Comparison of ENCODE assay signal across 2 mouse cellular contexts in genomic region chr3:116836681-116837475, GRCm38 (mm10).
A peak's percentile ranks its signal among the peaks of the same experiment; 100 is the strongest.
TF ChIP-seq lines count a peak whose summit lies in the region.

No protein-coding gene starts in this region.

TF ChIP-seq in CH12.LX, 34 proteins besides CTCF, POLR2A, EP300 and RAD21:
- TF ChIP-seq RCOR1 (conservative IDR thresholded peaks at IDR 0.05; ENCODE audit: low read depth, low read length) (no peak), ZC3H11A (IDR thresholded peaks at IDR 0.05; ENCODE audit: low read depth, low read length) (no peak), SIN3A (IDR thresholded peaks at IDR 0.05; ENCODE audit: low read length) (no peak), GABPA (IDR thresholded peaks at IDR 0.05; ENCODE audit: insufficient replicate concordance, low read depth, low read length) (no peak), ZKSCAN1 (IDR thresholded peaks at IDR 0.05; ENCODE audit: borderline replicate concordance, low read depth, low read length) (no peak), BHLHE40 (IDR thresholded peaks at IDR 0.05; ENCODE audit: low read depth, low read length) (no peak), ZMIZ1 (IDR thresholded peaks at IDR 0.05; ENCODE audit: low read depth, low read length) (no peak), IRF4 (IDR thresholded peaks at IDR 0.05; ENCODE audit: low read depth, low read length) (no peak), MAFK (IDR thresholded peaks at IDR 0.05; ENCODE audit: insufficient replicate concordance, low read length) (no peak)

TF ChIP-seq in MEL, 35 proteins besides CTCF, POLR2A, EP300 and RAD21:
- TF ChIP-seq POLR2AphosphoS5 (IDR thresholded peaks at IDR 0.05; ENCODE audit: borderline replicate concordance, low read depth, low read length) = no peak
- peak; percentile 89 for TF ChIP-seq ZNF384 (IDR thresholded peaks at IDR 0.05; ENCODE audit: low read depth, low read length)
TF ChIP-seq in MEL: peak in this region for 1.
